ENCODE assay signal across 12 mouse cellular contexts in the genomic region with DNA sequence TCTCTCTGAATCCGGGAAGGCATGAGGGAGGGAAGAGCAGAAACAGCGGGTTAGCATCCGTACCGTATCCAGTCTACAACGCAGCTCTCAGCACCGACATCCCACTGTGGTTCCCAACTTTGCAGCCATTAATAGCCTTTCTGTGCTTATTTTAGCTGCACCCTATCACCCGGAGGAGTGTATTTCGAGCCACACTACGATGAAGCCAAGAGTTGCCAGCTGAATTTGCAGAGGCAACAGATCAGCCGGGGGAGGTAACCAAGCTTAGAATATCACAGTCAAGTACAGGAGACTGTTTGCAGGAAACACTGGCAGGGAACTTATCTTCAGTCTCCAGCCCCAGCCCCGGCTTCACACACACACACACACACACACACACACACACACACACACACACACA.
DNase-seq lines count a peak whose midpoint lies in the region; ATAC-seq lines count a peak whose summit lies in the region.
"Had no signal": no experiment of that assay in that cellular context is flagged by ENCODE, and none has a peak within 500 bp of the region (broad histone marks: within the 10 kb centered on the region; RNA-seq: fewer than 3 reads in every experiment).

No protein-coding gene starts in this region.

- ATAC-seq in liver, embryonic 11.5 days (replicated peaks; ENCODE audit: low FRiP score): no peak
- no peak for ATAC-seq in heart, embryonic 11.5 days (replicated peaks; ENCODE audit: insufficient number of reproducible peaks, low FRiP score, low TSS enrichment)
- ATAC-seq: forebrain, embryonic 13.5 days had no signal

- no peaks in the 10 kb centered on the region for H3K4me1 ChIP-seq in liver, embryonic 11.5 days (replicated peaks; ENCODE audit: control insufficient read depth, insufficient read depth, low read length)
- peaks cover 37% of the 10 kb centered on the region for H3K4me1 ChIP-seq in heart, embryonic 11.5 days (ENCODE audit: control insufficient read depth, insufficient read depth, low read length)
- peaks cover 18% of the 10 kb centered on the region for H3K4me1 ChIP-seq in embryonic facial prominence, embryonic 10.5 days
- H3K4me1 ChIP-seq: limb, embryonic 10.5 days; lung, embryonic 15.5 days had no signal

- no peaks in the 10 kb centered on the region for H3K27me3 ChIP-seq in liver, embryonic 11.5 days (replicated peaks; ENCODE audit: control insufficient read depth, insufficient read depth, low read length)
- H3K27me3 ChIP-seq in heart, embryonic 11.5 days (ENCODE audit: control insufficient read depth, insufficient read depth, low read length): no peaks in the 10 kb centered on the region
- no peaks in the 10 kb centered on the region for H3K27me3 ChIP-seq in embryonic facial prominence, embryonic 10.5 days (replicated peaks; ENCODE audit: low read depth, poor library complexity, severe bottlenecking)
- H3K27me3 ChIP-seq: CH12.LX; forebrain, embryonic 13.5 days; lung, embryonic 15.5 days had no signal

- no peak overlapping the region for H3K4me3 ChIP-seq in liver, embryonic 11.5 days (ENCODE audit: low read depth, low read length)
- H3K4me3 ChIP-seq in heart, embryonic 11.5 days (ENCODE audit: low read depth, low read length): no peak overlapping the region; the same call in 1 of the 2 replicates
- H3K4me3 ChIP-seq in embryonic facial prominence, embryonic 10.5 days: no peak overlapping the region
- H3K4me3 ChIP-seq: forebrain, embryonic 13.5 days; limb, embryonic 10.5 days; lung, embryonic 15.5 days had no signal

- no peaks in the 10 kb centered on the region; the same call in 1 of the 2 replicates for H3K9me3 ChIP-seq in liver, embryonic 11.5 days (ENCODE audit: control insufficient read depth, low read length)
- no peaks in the 10 kb centered on the region for H3K9me3 ChIP-seq in heart, embryonic 11.5 days (replicated peaks; ENCODE audit: control insufficient read depth, low read length)
- H3K9me3 ChIP-seq in embryonic facial prominence, embryonic 10.5 days: no peaks in the 10 kb centered on the region
- H3K9me3 ChIP-seq: forebrain, embryonic 13.5 days; limb, embryonic 10.5 days; lung, embryonic 15.5 days had no signal

- H3K9ac ChIP-seq in liver, embryonic 11.5 days (ENCODE audit: low read depth, low read length): no peak overlapping the region
- no peak overlapping the region for H3K9ac ChIP-seq in heart, embryonic 11.5 days (ENCODE audit: low read depth, low read length)
- H3K9ac ChIP-seq: forebrain, embryonic 13.5 days; lung, embryonic 15.5 days had no signal

- no peaks in the 10 kb centered on the region for H3K36me3 ChIP-seq in liver, embryonic 11.5 days (ENCODE audit: control insufficient read depth, insufficient read depth, low read length)
- no peaks in the 10 kb centered on the region for H3K36me3 ChIP-seq in heart, embryonic 11.5 days (ENCODE audit: control insufficient read depth, insufficient read depth, low read length)
- peaks cover 6% of the 10 kb centered on the region; the same call in 1 of the 2 replicates for H3K36me3 ChIP-seq in embryonic facial prominence, embryonic 10.5 days (replicated peaks)
- H3K36me3 ChIP-seq: limb, embryonic 10.5 days; lung, embryonic 15.5 days had no signal

- no peak overlapping the region for H3K4me2 ChIP-seq in liver, embryonic 11.5 days
- peak overlapping the region; percentile 22 for H3K4me2 ChIP-seq in heart, embryonic 11.5 days
- H3K4me2 ChIP-seq: forebrain, embryonic 13.5 days; lung, embryonic 15.5 days had no signal

- peak; percentile 9 for DNase-seq in liver
- no peak for DNase-seq in liver, embryonic 11.5 days (ENCODE audit: low spot score)
- DNase-seq in left cerebral cortex, adult 18-20 months (ENCODE audit: low spot score in 2 of 2): peak; percentile 64 to 76
- DNase-seq in telencephalon, adult 2 months (ENCODE audit: low read depth, low spot score): peak; percentile 95
- DNase-seq in spleen, postnatal 4 days (ENCODE audit: low spot score in 2 of 2): no peak
- DNase-seq in kidney, postnatal 14 days: no peak
- DNase-seq in embryonic facial prominence, embryonic 10.5 days (ENCODE audit: low spot score): no peak

- 58% methylated on average over 11 of the region's 11 CpGs for WGBS in liver, embryonic 11.5 days
- WGBS in heart, embryonic 11.5 days (ENCODE audit: insufficient replicate concordance): 36% methylated on average over 11 of the region's 11 CpGs
- WGBS in embryonic facial prominence, embryonic 10.5 days: 90% methylated on average over 11 of the region's 11 CpGs

- H3K27ac ChIP-seq in liver, embryonic 11.5 days (ENCODE audit: low read depth, low read length): no peak overlapping the region
- peak overlapping the region; percentile 60 for H3K27ac ChIP-seq in heart, embryonic 11.5 days (ENCODE audit: low read depth, low read length)
- H3K27ac ChIP-seq in embryonic facial prominence, embryonic 10.5 days (replicated peaks): no peak overlapping the region
- H3K27ac ChIP-seq: forebrain, embryonic 13.5 days; limb, embryonic 10.5 days; lung, embryonic 15.5 days had no signal

Comparison
In these comparisons a context has a peak if more than half of its experiments do, and no peak if none do; other contexts are left out.
1. DNase-seq: peak in liver (single experiment), left cerebral cortex, adult 18-20 months (2 of 2) and telencephalon, adult 2 months (single experiment); none in liver, embryonic 11.5 days (single experiment), spleen, postnatal 4 days (0 of 2), kidney, postnatal 14 days (single experiment) and embryonic facial prominence, embryonic 10.5 days (single experiment).